Mouse (Mus musculus) left cerebral cortex, adult 2 months (tissue): ENCODE results near the gene Creg2. TPM values are rescaled to one million over a fixed set of nuclear protein-coding genes. Genes with fewer than 3 reads are reported as not detected.

ENCODE experiments used
- DNase-seq, 2 experiments: peaks; one replicate each; pipeline ENCODE4 v3.0.0; 2021 to 2022; ENCODE audit warnings: low spot score in 2 of 2, mixed read lengths in 1 of 2; ENCODE audit errors: extremely low spot score in 1 of 2
- H3K27ac ChIP-seq: fragments of 200-600 bp; 2 replicates; pipeline ENCODE4 v1.8.1; 2022
- H3K4me3 ChIP-seq: fragments of 200-600 bp; 2 replicates; pipeline ENCODE4 v1.8.1; 2022
- CTCF ChIP-seq: fragments of 200-600 bp; IDR thresholded peaks from 2 replicates; pipeline ENCODE4 v1.8.1; 2022; ENCODE audit warnings: antibody characterized with exemption, mild to moderate bottlenecking, moderate library complexity
- intact Hi-C: fragments of 180-260 bp; cut with DNase I; formaldehyde crosslinking; loops from one replicate; pipeline ENCODE4 v1.15.1; 2025
- total RNA-seq, 2 experiments: library from RNA; stranded (reverse); gene quantifications; 2 replicates each; pipeline ENCODE4 v1.2.3; 2021

Creg2 gene
- total RNA-seq, 2 experiments from 2014 or later = 81.1 to 90.6 TPM

- intact Hi-C loops = no loop called here
- TF ChIP-seq CTCF = no peak
- no peak overlapping the region for H3K4me3 ChIP-seq
- H3K27ac ChIP-seq = no peak overlapping the region
- no peak for DNase-seq
Measured at GRCm38 (mm10) chr1:39585416-39585815, 65.9 kb downstream of the Creg2 start.

- intact Hi-C loops = no loop called here
- DNase-seq = no peak
- no peak for TF ChIP-seq CTCF
- no peak overlapping the region for H3K27ac ChIP-seq
- H3K4me3 ChIP-seq = no peak overlapping the region
Measured at GRCm38 (mm10) chr1:39583173-39583572, 68.1 kb downstream of the Creg2 start.

GRCm38 (mm10) chr1:39581215-39581614, 70.1 kb downstream of the Creg2 start:
- no peak overlapping the region for H3K4me3 ChIP-seq
- H3K27ac ChIP-seq = no peak overlapping the region
- TF ChIP-seq CTCF = no peak
- DNase-seq = no peak
- intact Hi-C loops = no loop called here

- intact Hi-C loops = loop anchor here (5.0 kb wide), 1 partner anchor 73 kb away; the partner anchor contains the start of gene Creg2
- no peak for DNase-seq
- H3K27ac ChIP-seq = no peak overlapping the region
- no peak for TF ChIP-seq CTCF
- H3K4me3 ChIP-seq = no peak overlapping the region
Measured at GRCm38 (mm10) chr1:39579139-39579538, 72.1 kb downstream of the Creg2 start.

GRCm38 (mm10) chr1:39578446-39578845, 72.8 kb downstream of the Creg2 start:
- TF ChIP-seq CTCF = no peak
- no peak for DNase-seq
- no peak overlapping the region for H3K27ac ChIP-seq
- intact Hi-C loops = loop anchor here (5.0 kb wide), 1 partner anchor 74 kb away; the partner anchor contains the start of gene Creg2
- no peak overlapping the region for H3K4me3 ChIP-seq

GRCm38 (mm10) chr1:39577253-39577705, 74.0 kb downstream of the Creg2 start, which contains the start of gene Rnf149:
TSS of gene Rnf149 (minus strand) at chr1:39577405.
- H3K27ac ChIP-seq = peak within 1 kb of the TSS; percentile 92
- DNase-seq = peak; percentile 97 to 99
- no peak for TF ChIP-seq CTCF
- intact Hi-C loops = loop anchor here (5.0 kb wide), 1 partner anchor 75 kb away; the partner anchor contains the start of gene Creg2
- peak within 1 kb of the TSS; percentile 90 for H3K4me3 ChIP-seq

- TF ChIP-seq CTCF = no peak; the same call in 1 of the 2 replicates
- intact Hi-C loops = loop anchor here (5.0 kb wide), 1 partner anchor 76 kb away; the partner anchor contains the start of gene Creg2
- peak overlapping the region; percentile 90 for H3K4me3 ChIP-seq
- peak; percentile 67 to 75 for DNase-seq
- H3K27ac ChIP-seq = peak overlapping the region; percentile 92
Measured at GRCm38 (mm10) chr1:39576431-39577243, 74.6 kb downstream of the Creg2 start.

- peak overlapping the region; percentile 90 for H3K4me3 ChIP-seq
- no peak for TF ChIP-seq CTCF
- DNase-seq = no peak
- H3K27ac ChIP-seq = peak overlapping the region; percentile 92; the same call in 1 of the 2 replicates
- intact Hi-C loops = loop anchor here (5.0 kb wide), 1 partner anchor 76 kb away; the partner anchor contains the start of gene Creg2
Measured at GRCm38 (mm10) chr1:39575778-39576375, 75.4 kb downstream of the Creg2 start.

- intact Hi-C loops = no loop called here
Measured at GRCm38 (mm10) chr1:39573890-39574289, 77.4 kb downstream of the Creg2 start.

GRCm38 (mm10) chr1:39571653-39572052, 79.6 kb downstream of the Creg2 start:
- TF ChIP-seq CTCF = no peak
- no peak overlapping the region for H3K4me3 ChIP-seq
- H3K27ac ChIP-seq = no peak overlapping the region
- intact Hi-C loops = no loop called here
- no peak for DNase-seq

More at GRCm38 (mm10) chr1:39573890-39574289, 77.4 kb downstream of the Creg2 start:
- DNase-seq = no peak
- no peak overlapping the region for H3K27ac ChIP-seq
- H3K4me3 ChIP-seq = no peak overlapping the region
- no peak for TF ChIP-seq CTCF

Other genes with a start within 250 kb of the Creg2 start
- gene Tbc1d8, start 172.7 kb downstream of the Creg2 start, total RNA-seq = 10 to 100 TPM; 18.3 to 20.2 TPM
- gene Cnot11, start 116.5 kb downstream of the Creg2 start, total RNA-seq = 10 to 100 TPM; 22.8 to 26.4 TPM
- gene Rnf149, start 74.1 kb downstream of the Creg2 start, total RNA-seq = 10 to 100 TPM; 30.8 to 30.9 TPM
- gene Rfx8, start 69.5 kb upstream of the Creg2 start, total RNA-seq = under 1 TPM in 1 of 2 experiments, not detected in 1; 0.34 TPM
- gene Gm3646, start 153.9 kb upstream of the Creg2 start, total RNA-seq = not detected
- 100 to 1,000 TPM in 1 of 2 experiments, 10 to 100 TPM in 1; 98.8 to 114 TPM for gene Map4k4, start 249.4 kb upstream of the Creg2 start, total RNA-seq